Mouse (Mus musculus): ENCODE measurements at regions not wholly inside any gene's neighbourhood (a gene's known extent, or its start where the extent isn't known, plus 50 kb on each side); places are given as distances from the start of the nearest gene placed in this dataset.

GRCm38 (mm10) chr9:61680911-61681311 is 233.4 kb downstream of the Rplp1 start:
- DNase-seq (ENCODE audit: low spot score in 2 of 2), result no peak

DNA sequence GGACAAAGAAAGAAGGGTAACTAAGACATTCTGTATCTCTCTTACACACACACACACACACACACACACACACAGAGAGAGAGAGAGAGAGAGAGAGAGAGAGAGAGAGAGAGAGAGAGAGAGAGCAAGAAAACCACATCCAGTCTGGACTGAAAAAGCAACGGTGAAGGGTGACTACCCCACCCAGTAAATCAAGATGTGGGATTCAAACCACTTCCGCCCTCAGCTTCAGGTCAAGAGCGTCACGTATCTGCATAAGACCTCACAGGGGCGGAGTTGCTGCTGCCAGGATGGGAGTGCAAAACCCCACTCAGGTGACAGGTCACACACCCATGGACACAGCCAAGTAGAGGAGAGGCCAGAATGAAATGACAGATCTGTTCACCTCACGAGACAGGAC is 234.7 kb downstream of the Rplp1 start:
- DNase-seq (ENCODE audit: low spot score in 2 of 2), result no peak

DNA sequence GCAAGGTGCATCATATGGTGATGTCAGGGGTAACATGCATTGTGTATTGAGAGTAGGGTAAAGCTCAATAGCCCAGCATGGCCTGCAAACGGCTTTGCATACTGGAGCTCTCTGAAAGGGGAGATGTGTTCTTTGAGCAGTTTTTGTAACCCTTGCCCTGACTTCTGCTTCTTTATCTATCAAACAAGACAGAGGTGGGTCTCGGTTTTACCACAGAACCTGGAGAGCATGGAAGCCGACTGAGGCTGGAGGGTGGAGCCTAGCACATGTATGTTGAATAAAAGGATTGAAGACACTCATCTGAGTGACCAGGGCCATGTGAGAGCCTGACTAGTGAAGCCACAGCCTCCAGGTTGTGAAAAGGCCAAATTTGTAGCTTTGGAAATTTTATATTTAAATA is 236.7 kb downstream of the Rplp1 start:
- no peak for DNase-seq (ENCODE audit: low spot score in 2 of 2)

DNA sequence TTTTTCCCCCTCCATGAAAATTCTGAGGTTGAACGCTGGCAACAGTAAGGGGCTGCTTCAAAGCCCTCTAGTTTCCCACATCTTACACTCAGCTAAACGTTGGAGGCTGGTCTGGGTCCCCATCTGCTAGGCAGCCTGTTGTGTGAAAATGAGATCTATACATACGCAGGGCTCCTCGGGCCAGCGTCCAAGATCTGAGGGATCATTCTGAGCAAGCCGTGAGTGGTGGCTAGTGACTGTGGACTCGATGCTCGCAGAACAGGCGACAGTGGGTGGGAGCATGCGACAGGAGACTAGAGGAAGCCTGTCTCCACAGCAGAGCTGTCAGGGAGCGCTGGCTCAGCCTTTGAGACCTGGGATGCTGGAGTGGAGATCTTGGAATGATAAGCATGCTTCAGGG is 237.3 kb downstream of the Rplp1 start:
- DNase-seq (ENCODE audit: low spot score in 2 of 2), result no peak

- no peak for DNase-seq (ENCODE audit: low spot score in 2 of 2)
Observed at GRCm38 (mm10) chr9:61675366-61675765, 239.0 kb downstream of the Rplp1 start.

DNA sequence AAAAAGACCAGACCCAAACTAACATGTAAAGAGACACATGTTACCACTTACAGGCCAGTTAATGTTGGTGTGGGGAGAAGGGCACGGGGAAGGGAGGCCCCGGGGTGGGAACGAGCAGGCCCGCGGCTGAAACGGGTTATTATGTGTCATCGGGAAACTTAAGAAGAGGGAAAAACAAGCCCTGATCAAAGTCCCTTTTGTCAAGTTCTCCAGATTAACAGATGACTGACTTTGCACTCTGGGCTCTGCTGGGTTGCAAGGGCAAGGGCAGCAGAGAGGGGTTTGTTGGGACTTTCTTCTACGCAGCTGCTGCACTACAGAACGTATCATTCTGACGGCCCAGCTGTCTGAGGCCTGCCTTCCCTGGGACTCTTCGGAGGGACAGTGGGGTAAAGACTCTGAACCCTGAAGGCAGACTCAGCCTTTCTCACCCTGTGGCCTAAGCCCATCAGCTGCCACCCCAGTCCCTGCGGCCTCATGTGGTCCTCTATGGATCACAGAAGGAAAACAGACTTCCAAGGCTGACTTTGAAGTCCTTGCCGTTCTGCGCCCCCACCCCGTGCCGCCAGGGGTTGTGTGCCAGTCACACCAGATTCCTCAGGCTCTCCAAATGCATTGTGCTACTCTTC is 240.7 kb downstream of the Rplp1 start:
- no peak for DNase-seq (ENCODE audit: low spot score in 2 of 2)

DNA sequence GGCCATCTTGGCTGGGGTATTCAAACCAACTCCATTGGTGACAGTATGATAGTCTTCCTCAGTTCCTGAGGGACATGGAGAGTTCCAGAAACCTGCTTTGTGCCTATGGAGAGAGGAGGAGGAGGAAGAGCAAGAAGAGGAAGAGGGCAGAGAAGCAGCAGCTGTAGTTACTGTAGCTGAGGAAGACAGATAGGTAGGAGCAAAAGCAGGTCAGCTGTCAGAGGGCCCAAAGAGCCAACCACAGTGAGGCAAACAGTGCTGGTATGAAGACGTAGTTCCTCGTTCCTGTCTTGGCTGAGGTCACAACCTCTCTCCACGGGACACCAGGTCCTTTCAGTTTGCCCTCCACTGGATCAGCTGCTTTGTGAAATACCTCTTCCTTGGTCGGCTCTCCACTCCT is 243.4 kb downstream of the Rplp1 start:
- DNase-seq (ENCODE audit: low spot score in 2 of 2), result no peak

GRCm38 (mm10) chr9:61669729-61670520 is 244.4 kb downstream of the Rplp1 start:
- no peak for DNase-seq (ENCODE audit: low spot score in 2 of 2)

DNA sequence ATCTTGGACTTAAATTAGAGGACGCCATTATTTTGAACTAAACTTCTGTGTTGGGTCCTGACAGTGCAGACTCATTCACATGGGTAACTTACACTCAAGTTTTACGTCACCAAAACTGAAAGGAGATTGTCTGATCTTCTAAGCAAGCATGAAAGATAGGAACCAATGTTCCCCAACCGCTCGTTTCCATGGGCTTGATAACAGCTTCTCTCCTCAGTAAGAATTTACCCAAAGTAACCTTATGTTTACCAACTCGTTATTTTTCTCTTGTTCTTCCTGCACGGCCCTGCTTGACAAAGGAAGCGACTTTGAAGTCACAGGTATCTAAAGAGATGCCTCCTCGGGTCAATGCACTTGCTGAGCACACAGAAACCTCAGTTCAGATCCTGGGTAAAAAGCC is 245.6 kb downstream of the Rplp1 start:
- DNase-seq (ENCODE audit: low spot score in 2 of 2), result no peak

DNA sequence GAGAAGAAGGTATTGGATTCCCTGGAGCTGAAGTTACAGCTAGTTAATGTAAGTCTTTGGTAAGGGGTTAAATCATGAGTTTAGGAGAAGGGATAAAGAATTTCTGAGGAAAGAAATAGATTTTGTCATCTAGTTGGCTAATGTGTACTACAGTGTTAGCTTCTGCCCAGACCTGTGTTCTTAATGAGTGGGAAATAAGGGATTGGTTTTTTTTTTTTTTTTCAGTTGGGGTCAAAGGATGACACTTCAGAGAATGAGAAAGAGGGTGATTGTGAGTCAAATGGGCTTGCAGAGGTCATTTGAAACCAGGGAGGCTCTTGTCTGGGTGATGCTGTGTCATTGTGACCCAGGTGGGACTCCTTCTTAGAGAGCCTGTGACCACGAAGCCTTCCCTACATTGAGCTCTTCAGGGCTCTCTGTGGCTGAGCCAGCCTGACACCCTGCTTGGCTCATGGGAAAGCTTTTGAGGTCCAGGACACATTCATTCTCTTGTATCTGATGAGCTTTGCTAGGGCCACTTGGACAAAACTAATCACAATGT is 246.1 kb downstream of the Rplp1 start:
- no peak for DNase-seq (ENCODE audit: low spot score in 2 of 2)

DNA sequence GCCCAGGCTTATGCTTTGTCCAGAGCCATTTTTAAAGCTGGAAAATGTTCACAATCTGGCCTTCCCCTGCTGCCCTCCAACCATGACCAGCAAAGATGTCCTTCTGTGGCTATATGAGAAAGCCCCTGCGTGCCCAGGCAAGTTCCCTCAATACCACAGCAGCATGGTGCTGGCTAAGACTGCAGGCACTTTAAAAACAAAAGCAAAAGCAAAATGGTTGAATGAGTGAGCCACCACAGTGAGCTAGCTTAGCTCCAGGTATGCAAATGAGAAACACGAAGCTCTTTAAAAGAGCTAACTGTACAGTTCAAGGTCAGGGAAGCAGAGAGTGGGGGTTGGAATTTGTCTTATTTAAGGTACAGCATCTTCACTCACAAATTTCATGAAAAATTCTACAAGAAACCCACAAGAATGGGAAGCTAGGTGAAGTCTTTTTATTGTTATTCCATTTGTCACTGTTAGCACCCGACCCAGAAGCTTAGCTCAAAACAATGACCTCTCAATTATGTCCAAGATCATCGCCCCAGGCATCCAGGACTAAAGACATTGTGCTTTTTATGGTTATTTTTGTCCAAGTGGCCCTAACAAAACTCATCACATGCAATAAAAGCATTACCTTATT is 246.8 kb downstream of the Rplp1 start:
- no peak for DNase-seq (ENCODE audit: low spot score in 2 of 2)

- no peak for DNase-seq (ENCODE audit: low spot score in 2 of 2)
Observed at GRCm38 (mm10) chr9:61666761-61667332, 247.5 kb downstream of the Rplp1 start.

GRCm38 (mm10) chr9:61666118-61666517 is 248.2 kb downstream of the Rplp1 start:
- DNase-seq (ENCODE audit: low spot score in 2 of 2), result no peak

- DNase-seq (ENCODE audit: low spot score in 2 of 2), result no peak
Observed at GRCm38 (mm10) chr9:61665254-61665653, 249.1 kb downstream of the Rplp1 start.

GRCm38 (mm10) chr9:61664000-61664622 is 250.2 kb downstream of the Rplp1 start:
- no peak for DNase-seq (ENCODE audit: low spot score in 2 of 2)

DNA sequence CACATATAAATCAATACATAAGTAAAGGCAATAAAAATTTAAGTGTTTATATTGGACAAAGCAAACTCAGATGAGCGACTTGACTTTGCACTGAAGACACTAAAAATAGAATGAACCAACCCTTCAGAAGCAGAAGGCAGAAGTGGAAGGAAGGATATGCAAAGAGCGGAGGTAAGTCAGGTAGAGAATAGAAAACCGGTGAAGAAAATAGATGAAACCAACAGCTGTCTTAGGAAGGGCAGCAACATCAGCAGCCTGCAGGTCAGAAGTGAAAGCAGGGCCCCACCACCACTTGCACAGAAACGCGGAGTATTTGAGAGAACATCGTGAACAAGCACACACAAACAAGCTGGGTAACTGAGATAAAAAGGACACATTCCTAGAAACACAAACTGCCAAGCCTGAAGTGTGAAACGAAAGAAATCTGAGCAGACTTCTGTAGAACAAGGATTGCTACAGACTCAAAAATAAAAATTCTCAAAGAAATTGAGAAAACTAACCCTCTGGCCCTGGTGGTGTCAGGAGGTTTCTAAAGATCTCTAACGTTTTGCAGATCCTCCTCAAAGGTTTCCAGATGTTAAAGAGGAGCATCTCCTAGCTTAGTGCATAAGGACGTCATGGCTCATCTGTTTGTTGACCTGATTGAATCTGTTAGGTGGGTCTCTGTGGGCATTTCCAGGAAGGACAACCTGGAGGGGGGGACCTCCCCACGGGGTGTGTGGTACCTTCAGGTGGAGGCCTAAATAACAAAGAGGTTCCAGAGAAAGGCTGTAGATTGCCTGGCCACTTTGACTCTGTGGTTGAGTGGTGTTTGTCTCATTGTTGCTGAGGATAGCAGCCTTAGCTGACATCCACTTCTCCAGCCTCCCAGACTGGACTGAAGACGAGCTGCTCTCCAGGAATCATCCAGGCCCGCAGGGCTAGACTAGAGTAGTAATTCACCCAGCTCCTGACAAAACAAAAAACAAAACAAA is 252.0 kb downstream of the Rplp1 start:
- no peak for DNase-seq (ENCODE audit: low spot score in 2 of 2)

DNA sequence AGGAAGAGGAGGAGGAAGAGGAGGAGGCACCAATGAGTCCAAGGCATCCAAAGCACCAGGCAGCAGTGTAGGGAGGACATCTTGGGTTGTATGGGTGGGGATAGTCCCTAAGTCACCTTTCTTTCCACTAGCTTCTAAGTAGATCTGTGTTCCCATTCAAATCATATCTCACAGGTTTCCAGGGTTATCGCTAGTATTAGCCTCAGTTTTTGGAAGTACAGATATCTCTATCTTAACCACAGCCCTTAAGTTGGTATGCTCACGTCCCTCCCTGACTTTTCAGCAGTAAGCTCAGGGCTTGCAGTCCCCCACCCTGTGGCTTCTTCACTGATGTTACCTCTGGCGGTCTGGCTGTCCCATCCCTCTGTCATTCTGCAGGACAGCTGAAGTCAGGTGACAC is 254.2 kb downstream of the Rplp1 start:
- DNase-seq (ENCODE audit: low spot score in 2 of 2), result no peak

DNA sequence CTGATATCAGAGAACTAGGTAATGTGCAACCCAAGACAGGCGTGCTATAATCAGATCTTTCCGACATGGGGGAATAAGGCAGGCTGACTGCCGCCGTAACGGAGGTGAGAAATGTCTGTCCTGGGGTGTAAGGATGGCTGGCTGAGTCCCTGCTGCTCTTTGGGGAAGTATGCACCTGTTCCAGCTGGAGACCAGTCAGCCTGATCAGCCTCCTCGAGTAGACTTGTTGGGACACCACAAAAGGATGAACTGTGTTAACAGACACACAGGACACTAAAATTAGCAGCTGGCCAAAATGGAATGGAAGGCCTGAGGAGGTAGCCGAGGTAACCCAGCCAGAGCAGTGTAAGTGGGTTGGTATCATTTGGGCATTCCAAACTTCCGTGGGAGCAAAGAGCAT is 256.3 kb downstream of the Rplp1 start:
- DNase-seq (ENCODE audit: low spot score in 2 of 2), result no peak

- DNase-seq (ENCODE audit: low spot score in 2 of 2), result no peak
Observed at GRCm38 (mm10) chr9:61655433-61655981, 258.8 kb downstream of the Rplp1 start.

Measured in adrenal gland, postnatal 4 days (tissue).